Mouse (Mus musculus) forebrain, embryonic 11.5 days (tissue): ENCODE measurements around the gene 4931417E11Rik. TPM values are rescaled to one million over a fixed set of nuclear protein-coding genes. Genes with fewer than 3 reads are reported as not detected.

ENCODE experiments used
- ATAC-seq: fragments of 200-750 bp; cut with Nextera tagmentation; replicated peaks from 2 replicates; pipeline ENCODE4 v1.8.0; 2017; ENCODE audit warnings: moderate TSS enrichment; ENCODE audit not compliant: low FRiP score
- DNase-seq: peaks from one replicate; pipeline ENCODE4 v3.0.0-alpha.2; 2017; ENCODE audit warnings: low spot score
- H3K27ac ChIP-seq: fragments of 300-500 bp; sonication (generic); 2 replicates; pipeline ENCODE4 v1.5.1; 2014; ENCODE audit warnings: low read depth, low read length
- H3K27me3 ChIP-seq: fragments of 300-500 bp; sonication (generic); 2 replicates; pipeline ENCODE4 v1.6.1; 2014; ENCODE audit warnings: mild to moderate bottlenecking, low read length, mixed read lengths; ENCODE audit not compliant: control insufficient read depth, insufficient read depth
- H3K36me3 ChIP-seq: fragments of 300-500 bp; sonication (generic); 2 replicates; pipeline ENCODE4 v1.6.1; 2014; ENCODE audit warnings: mild to moderate bottlenecking, low read length, moderate library complexity, mixed read lengths; ENCODE audit not compliant: control insufficient read depth, insufficient read depth
- H3K4me1 ChIP-seq: fragments of 300-500 bp; sonication (generic); replicated peaks from 2 replicates; pipeline ENCODE4 v1.6.1; 2014; ENCODE audit warnings: low read length, mixed read lengths; ENCODE audit not compliant: control insufficient read depth, insufficient read depth
- H3K4me2 ChIP-seq: fragments of 300-500 bp; sonication (generic); 2 replicates; pipeline ENCODE4 v1.6.1; 2014; ENCODE audit warnings: low read depth, mild to moderate bottlenecking, low read length, moderate library complexity, mixed read lengths; ENCODE audit not compliant: severe bottlenecking
- H3K4me3 ChIP-seq: fragments of 300-500 bp; sonication (generic); 2 replicates; pipeline ENCODE4 v1.5.1; 2014; ENCODE audit warnings: low read depth, low read length
- H3K9ac ChIP-seq: fragments of 300-500 bp; sonication (generic); 2 replicates; pipeline ENCODE4 v1.6.1; 2014; ENCODE audit warnings: low read length
- H3K9me3 ChIP-seq: fragments of 300-500 bp; sonication (generic); 2 replicates; pipeline ENCODE4 v1.6.1; 2016; ENCODE audit warnings: low read length, mixed read lengths; ENCODE audit not compliant: control insufficient read depth
- WGBS: fragments of 180-500 bp; shearing (Covaris S2); extraction: QIAGEN DNeasy Blood & Tissue Kit; methylation state at CpG from one replicate; pipeline ENCODE4 v1.1.7; 2014; 5-methylcytosine and 5-hydroxymethylcytosine counted together
- polyA plus RNA-seq: library from polyadenylated mRNA; unstranded; fragments of >200 nt; fragmentation: Nextera tagmentation; extraction: Ambion mirVana; gene quantifications from 2 replicates; pipeline ENCODE4 v1.2.1, GENCODE M21; 2014

Gene 4931417E11Rik
- polyA plus RNA-seq, result not detected in 2 replicates

GRCm38 (mm10) chr6:73469567-73469966 is at the start of gene 4931417E11Rik:
Gene 4931417E11Rik, minus strand, starts transcription at chr6:73469667.
- H3K4me2 ChIP-seq, result no peak within 1 kb of the TSS
- H3K4me3 ChIP-seq, result no peak within 1 kb of the TSS
- no peaks in the 10 kb centered on the region for H3K4me1 ChIP-seq
- no peak within 1 kb of the TSS for H3K27ac ChIP-seq
- ATAC-seq (no peak), DNase-seq (no peak)
- H3K9me3 ChIP-seq, result no peaks in the 10 kb centered on the region
- 90% methylated on average over 8 of the region's 8 CpGs for WGBS
- H3K36me3 ChIP-seq, result no peaks in the 10 kb centered on the region
- H3K27me3 ChIP-seq, result no peaks in the 10 kb centered on the region
- H3K9ac ChIP-seq, result no peak within 1 kb of the TSS

GRCm38 (mm10) chr6:73517818-73518396 is 48.4 kb upstream of the 4931417E11Rik start:
- H3K27me3 ChIP-seq, result no peaks in the 10 kb centered on the region
- no peaks in the 10 kb centered on the region for H3K36me3 ChIP-seq
- ATAC-seq (peak; percentile 70), DNase-seq (peak; percentile 89)
- no peaks in the 10 kb centered on the region for H3K9me3 ChIP-seq
- no peak overlapping the region for H3K27ac ChIP-seq
- no peak overlapping the region for H3K4me3 ChIP-seq
- no peak overlapping the region for H3K4me2 ChIP-seq
- 27% methylated on average over 14 of the region's 14 CpGs for WGBS
- H3K9ac ChIP-seq, result no peak overlapping the region
- no peaks in the 10 kb centered on the region for H3K4me1 ChIP-seq

GRCm38 (mm10) chr6:73512907-73513306 is 43.4 kb upstream of the 4931417E11Rik start:
- ATAC-seq (no peak), DNase-seq (no peak)
- Histone ChIP-seq H3K4me1 (no peaks in the 10 kb centered on the region), H3K4me2 (no peak overlapping the region), H3K36me3 (no peaks in the 10 kb centered on the region), H3K9ac (no peak overlapping the region), H3K27ac (no peak overlapping the region), H3K4me3 (no peak overlapping the region), H3K27me3 (no peaks in the 10 kb centered on the region), H3K9me3 (no peaks in the 10 kb centered on the region)
- 17% methylated on average over 1 of the region's 1 CpGs for WGBS

- no peak overlapping the region for H3K27ac ChIP-seq
- no peaks in the 10 kb centered on the region for H3K36me3 ChIP-seq
- H3K4me1 ChIP-seq, result no peaks in the 10 kb centered on the region
- 87% methylated on average over 7 of the region's 7 CpGs for WGBS
- no peaks in the 10 kb centered on the region for H3K27me3 ChIP-seq
- no peaks in the 10 kb centered on the region for H3K9me3 ChIP-seq
- no peak overlapping the region for H3K9ac ChIP-seq
- no peak overlapping the region for H3K4me2 ChIP-seq
- ATAC-seq, result no peak
- no peak overlapping the region for H3K4me3 ChIP-seq
- no peak for DNase-seq
Observed at GRCm38 (mm10) chr6:73499631-73500030, 30.2 kb upstream of the 4931417E11Rik start.

- Histone ChIP-seq H3K9ac (no peak overlapping the region), H3K9me3 (no peaks in the 10 kb centered on the region), H3K4me2 (no peak overlapping the region), H3K36me3 (no peaks in the 10 kb centered on the region), H3K4me3 (no peak overlapping the region), H3K27me3 (no peaks in the 10 kb centered on the region), H3K27ac (no peak overlapping the region), H3K4me1 (no peaks in the 10 kb centered on the region)
- DNase-seq (no peak), ATAC-seq (peak; percentile 53)
- 63% methylated on average over 2 of the region's 2 CpGs for WGBS
Observed at GRCm38 (mm10) chr6:73497321-73497720, 27.9 kb upstream of the 4931417E11Rik start.

- Histone ChIP-seq H3K9me3 (no peaks in the 10 kb centered on the region), H3K9ac (no peak overlapping the region), H3K27me3 (no peaks in the 10 kb centered on the region), H3K4me2 (no peak overlapping the region), H3K4me3 (no peak overlapping the region), H3K4me1 (no peaks in the 10 kb centered on the region), H3K36me3 (no peaks in the 10 kb centered on the region), H3K27ac (no peak overlapping the region)
- WGBS, result 100% methylated on average over 1 of the region's 1 CpGs
- DNase-seq (no peak), ATAC-seq (no peak)
Observed at GRCm38 (mm10) chr6:73490524-73490923, 21.1 kb upstream of the 4931417E11Rik start.

GRCm38 (mm10) chr6:73485616-73486015 is 16.1 kb upstream of the 4931417E11Rik start:
- DNase-seq, result no peak
- Histone ChIP-seq H3K4me2 (no peak overlapping the region), H3K9me3 (no peaks in the 10 kb centered on the region), H3K36me3 (no peaks in the 10 kb centered on the region), H3K4me1 (no peaks in the 10 kb centered on the region), H3K27ac (no peak overlapping the region), H3K9ac (no peak overlapping the region), H3K4me3 (no peak overlapping the region), H3K27me3 (no peaks in the 10 kb centered on the region)
- no peak for ATAC-seq
- WGBS, result 85% methylated on average over 3 of the region's 3 CpGs

GRCm38 (mm10) chr6:73466084-73466483 is 3.4 kb downstream of the 4931417E11Rik start:
- Histone ChIP-seq H3K9ac (no peak overlapping the region), H3K27me3 (no peaks in the 10 kb centered on the region), H3K27ac (no peak overlapping the region), H3K9me3 (no peaks in the 10 kb centered on the region), H3K4me3 (no peak overlapping the region), H3K4me2 (no peak overlapping the region), H3K4me1 (no peaks in the 10 kb centered on the region), H3K36me3 (no peaks in the 10 kb centered on the region)
- no peak for DNase-seq
- WGBS, result 85% methylated on average over 3 of the region's 3 CpGs
- ATAC-seq, result no peak

GRCm38 (mm10) chr6:73462543-73462942 is 6.9 kb downstream of the 4931417E11Rik start:
- WGBS, result 87% methylated on average over 5 of the region's 5 CpGs
- Histone ChIP-seq H3K4me2 (no peak overlapping the region), H3K4me3 (no peak overlapping the region), H3K27ac (no peak overlapping the region), H3K4me1 (no peaks in the 10 kb centered on the region), H3K36me3 (no peaks in the 10 kb centered on the region), H3K9me3 (no peaks in the 10 kb centered on the region), H3K9ac (no peak overlapping the region), H3K27me3 (no peaks in the 10 kb centered on the region)
- DNase-seq (no peak), ATAC-seq (no peak)
